Mouse (Mus musculus) CH12.LX (cell line): ENCODE measurements at regions not wholly inside any gene's neighbourhood (a gene's known extent, or its start where the extent isn't known, plus 50 kb on each side); places are given as distances from the start of the nearest gene placed in this dataset.

ENCODE experiments used
- DNase-seq: peaks from one replicate; pipeline ENCODE4 v3.0.0-alpha.2; 2013; ENCODE audit errors: extremely low read depth
- H3K27ac ChIP-seq: 2 replicates; pipeline ENCODE4 v1.5.1; 2012; ENCODE audit warnings: low read depth, mild to moderate bottlenecking, control low read depth, moderate library complexity; ENCODE audit not compliant: insufficient read depth
- H3K27me3 ChIP-seq: replicated peaks from 2 replicates; pipeline ENCODE3; 2012; ENCODE audit warnings: inconsistent platforms
- H3K36me3 ChIP-seq, 2 experiments: replicated peaks in 1 of 2; 2 replicates each; pipeline versions ENCODE3 to v1.6.1; 2012; ENCODE audit warnings: inconsistent platforms in 1 of 2, low read length in 1 of 2, mild to moderate bottlenecking in 1 of 2, mixed read lengths in 1 of 2, moderate library complexity in 1 of 2; ENCODE audit not compliant: control insufficient read depth in 1 of 2, insufficient read depth in 1 of 2
- H3K4me1 ChIP-seq, 2 experiments: 2 replicates each; pipeline ENCODE4 v1.6.1; 2012; ENCODE audit warnings: inconsistent platforms in 1 of 2, moderate library complexity in 1 of 2; ENCODE audit not compliant: insufficient read depth in 2 of 2, control insufficient read depth in 1 of 2
- H3K4me2 ChIP-seq: 2 replicates; pipeline ENCODE4 v1.6.1; 2012; ENCODE audit warnings: low read depth, mild to moderate bottlenecking, control low read depth; ENCODE audit not compliant: poor library complexity, insufficient read depth, severe bottlenecking
- H3K4me3 ChIP-seq, 3 experiments: fragments of 150-350 bp in 1 of 3; sonication (generic) in 1 of 3; replicated peaks in 1 of 3; 2 replicates each; pipeline versions ENCODE3 to v1.5.1; 2011 to 2012; ENCODE audit warnings: low read depth in 2 of 3, low read length in 2 of 3, mild to moderate bottlenecking in 2 of 3, moderate library complexity in 2 of 3, control low read depth in 1 of 3, improper control_type of control experiment in 1 of 3, inconsistent platforms in 1 of 3, mixed read lengths in 1 of 3; ENCODE audit not compliant: poor library complexity in 1 of 3
- H3K79me2 ChIP-seq: replicated peaks from 2 replicates; pipeline ENCODE4 v1.6.1; 2012; ENCODE audit warnings: mild to moderate bottlenecking, moderate library complexity; ENCODE audit not compliant: control insufficient read depth, poor library complexity, insufficient read depth, severe bottlenecking; ENCODE audit errors: extremely low read depth
- H3K9ac ChIP-seq: 2 replicates; pipeline ENCODE4 v1.6.1; 2012; ENCODE audit warnings: low read depth, mild to moderate bottlenecking, control low read depth, moderate library complexity; ENCODE audit not compliant: insufficient read depth
- H3K9me3 ChIP-seq: replicated peaks from 2 replicates; pipeline ENCODE3; 2012; ENCODE audit warnings: low read length, inconsistent platforms, mixed read lengths
- CHD1 ChIP-seq: IDR thresholded peaks from 2 replicates; pipeline ENCODE4 v1.6.1; 2012; ENCODE audit warnings: low read depth, low read length, improper control_type of control experiment, inconsistent platforms
- ELF1 ChIP-seq: IDR thresholded peaks from 2 replicates; pipeline ENCODE4 v1.6.1; 2014; ENCODE audit warnings: low read depth, mild to moderate bottlenecking, inconsistent platforms, low read length, improper control_type of control experiment
- GABPA ChIP-seq: IDR thresholded peaks from 2 replicates; pipeline ENCODE4 v1.6.1; 2012; ENCODE audit warnings: low read depth, low read length, improper control_type of control experiment, inconsistent platforms; ENCODE audit not compliant: insufficient replicate concordance
- HCFC1 ChIP-seq: IDR thresholded peaks from 2 replicates; pipeline ENCODE4 v1.6.1; 2012; ENCODE audit warnings: low read depth, mild to moderate bottlenecking, inconsistent platforms, low read length, improper control_type of control experiment
- IRF4 ChIP-seq: IDR thresholded peaks from 2 replicates; pipeline ENCODE4 v1.6.1; 2014; ENCODE audit warnings: low read depth, mild to moderate bottlenecking, inconsistent platforms, low read length, improper control_type of control experiment
- JUN ChIP-seq: IDR thresholded peaks from 2 replicates; pipeline ENCODE4 v1.6.1; 2011; ENCODE audit warnings: low read depth, mild to moderate bottlenecking, low read length, improper control_type of control experiment, moderate library complexity; ENCODE audit not compliant: insufficient read depth
- JUND ChIP-seq: conservative IDR thresholded peaks from 2 replicates; pipeline ENCODE4 v1.6.1; 2011; ENCODE audit warnings: low read depth, low read length, improper control_type of control experiment
- MAX ChIP-seq: IDR thresholded peaks from 2 replicates; pipeline ENCODE4 v1.6.1; 2011; ENCODE audit warnings: low read length, improper control_type of control experiment
- NRF1 ChIP-seq: IDR thresholded peaks from 2 replicates; pipeline ENCODE4 v1.6.1; 2014; ENCODE audit warnings: low read depth, mild to moderate bottlenecking, inconsistent platforms, low read length, improper control_type of control experiment, moderate library complexity
- RAD21 ChIP-seq: IDR thresholded peaks from 2 replicates; pipeline ENCODE4 v1.6.1; 2011; ENCODE audit warnings: low read depth, mild to moderate bottlenecking, low read length, improper control_type of control experiment, moderate library complexity
- SMC3 ChIP-seq: IDR thresholded peaks from 2 replicates; pipeline ENCODE4 v1.6.1; 2011; ENCODE audit warnings: low read depth, low read length, improper control_type of control experiment
- UBTF ChIP-seq: IDR thresholded peaks from 2 replicates; pipeline ENCODE4 v1.6.1; 2012; ENCODE audit warnings: low read depth, mild to moderate bottlenecking, inconsistent platforms, low read length, improper control_type of control experiment, moderate library complexity
- USF2 ChIP-seq: conservative IDR thresholded peaks from 2 replicates; pipeline ENCODE4 v1.6.1; 2011; ENCODE audit warnings: low read depth, low read length, improper control_type of control experiment
- dilution Hi-C: fragments of 300-500 bp; cut with MboI; formaldehyde crosslinking; loops from 2 replicates; pipeline ENCODE4 v1.14.3; 2020; ENCODE audit warnings: low sequenced_read_pairs; ENCODE audit not compliant: extremely low pct_unique_long_range_greater_than_20kb, extremely low pct_ligation_motif_present
- in situ Hi-C: fragments of 300-500 bp; cut with MboI; formaldehyde crosslinking; loops from 3 replicates; pipeline ENCODE4 v1.14.3; 2019; ENCODE audit warnings: low sequenced_read_pairs, low pct_ligation_motif_present, low pct_unique_long_range_greater_than_20kb, mixed read lengths

- H3K9me3 ChIP-seq = peaks cover 8% of the 10 kb centered on the region
- in situ Hi-C loops (no loop called here), dilution Hi-C loops (no loop called here)
- no peaks in the 10 kb centered on the region for H3K36me3 ChIP-seq
- TF ChIP-seq SMC3 (no peak), ELF1 (no peak)
- no peaks in the 10 kb centered on the region for H3K79me2 ChIP-seq
- H3K9ac ChIP-seq = no peak overlapping the region
- H3K4me2 ChIP-seq = no peak overlapping the region
- no peaks in the 10 kb centered on the region for H3K4me1 ChIP-seq
- H3K4me3 ChIP-seq = no peak overlapping the region
- no peak overlapping the region for H3K27ac ChIP-seq
- no peak for DNase-seq
- H3K27me3 ChIP-seq = peaks cover 77% of the 10 kb centered on the region
These were observed 163.2 kb upstream of the Fstl4 start for GRCm38 (mm10) chr11:52601196-52601595.

GRCm38 (mm10) chr11:52602061-52602561 is 162.3 kb upstream of the Fstl4 start:
- H3K4me3 ChIP-seq = no peak overlapping the region
- TF ChIP-seq UBTF = no peak
- TF ChIP-seq, all 38 proteins: peak for 0
- Histone ChIP-seq H3K79me2 (no peaks in the 10 kb centered on the region), H3K27me3 (peaks cover 80% of the 10 kb centered on the region), H3K4me2 (no peak overlapping the region), H3K4me1 (no peaks in the 10 kb centered on the region), H3K27ac (no peak overlapping the region), H3K9me3 (peaks cover 12% of the 10 kb centered on the region), H3K9ac (no peak overlapping the region), H3K36me3 (no peaks in the 10 kb centered on the region)
- dilution Hi-C loops = no loop called here
- in situ Hi-C loops = no loop called here
- no peak for DNase-seq

GRCm38 (mm10) chr11:52602796-52603195 is 161.6 kb upstream of the Fstl4 start:
- Histone ChIP-seq H3K4me1 (no peaks in the 10 kb centered on the region), H3K9ac (no peak overlapping the region), H3K4me3 (no peak overlapping the region), H3K79me2 (no peaks in the 10 kb centered on the region), H3K4me2 (no peak overlapping the region), H3K36me3 (no peaks in the 10 kb centered on the region), H3K27me3 (peaks cover 80% of the 10 kb centered on the region), H3K27ac (no peak overlapping the region), H3K9me3 (peaks cover 14% of the 10 kb centered on the region)
- no peak for TF ChIP-seq USF2
- no peak for TF ChIP-seq GABPA
- TF ChIP-seq JUND = no peak
- no peak for TF ChIP-seq IRF4
- no peak for TF ChIP-seq HCFC1
- TF ChIP-seq NRF1 = no peak
- no peak for TF ChIP-seq JUN
- no peak for TF ChIP-seq RAD21
- TF ChIP-seq MAX = no peak
- TF ChIP-seq CHD1 = no peak
- no peak for DNase-seq
- in situ Hi-C loops = no loop called here
- dilution Hi-C loops = no loop called here
